Comparison of ENCODE assay signal across 7 mouse cellular contexts in genomic region chr4:41136811-41137210, GRCm38 (mm10). TPM values are rescaled to one million over a fixed set of nuclear protein-coding genes. Genes with fewer than 3 reads are reported as not detected.
DNase-seq lines count a peak whose midpoint lies in the region; ATAC-seq and TF ChIP-seq lines count a peak whose summit lies in the region.

No protein-coding gene starts in this region.

- H3K9me3 ChIP-seq in embryonic facial prominence, embryonic 15.5 days (replicated peaks), result no peaks in the 10 kb centered on the region
- H3K9me3 ChIP-seq in limb, embryonic 15.5 days, result no peaks in the 10 kb centered on the region
- H3K9me3 ChIP-seq in stomach, embryonic 16.5 days (replicated peaks; ENCODE audit: control insufficient read depth, low read length), result no peaks in the 10 kb centered on the region

- no peak for DNase-seq in spleen, adult 2 months (ENCODE audit: low read depth in 1 of 2, low spot score in 2 of 2)
- DNase-seq in spleen, postnatal 14 days (ENCODE audit: low spot score in 2 of 2), result no peak
- DNase-seq in ovary, postnatal 10 days (ENCODE audit: low spot score), result no peak
- DNase-seq in spleen, adult 12 weeks (ENCODE audit: low spot score), result no peak

- H3K4me1 ChIP-seq in spleen, adult 2 months (ENCODE audit: control insufficient read depth, insufficient read depth, insufficient read length), result peaks cover 9% of the 10 kb centered on the region; the same call in 1 of the 2 replicates
- peaks cover 11% of the 10 kb centered on the region for H3K4me1 ChIP-seq in embryonic facial prominence, embryonic 15.5 days
- H3K4me1 ChIP-seq in limb, embryonic 15.5 days, result peaks cover 5% of the 10 kb centered on the region
- 0 out of 2 replicates have a peak, but pooled peaks cover 7% of the 10 kb centered on the region for H3K4me1 ChIP-seq in stomach, embryonic 16.5 days (ENCODE audit: control insufficient read depth, insufficient read depth, low read length)

- TF ChIP-seq CTCF in spleen, adult 2 months (IDR thresholded peaks at IDR 0.05; ENCODE audit: extremely low read depth, insufficient read depth, insufficient read length, insufficient replicate concordance), result no peak

- peak overlapping the region; percentile 92 for H3K27ac ChIP-seq in spleen, adult 2 months (ENCODE audit: insufficient read depth, low read length)
- peak overlapping the region; percentile 98 for H3K27ac ChIP-seq in embryonic facial prominence, embryonic 15.5 days (replicated peaks)
- peak overlapping the region; percentile 99 for H3K27ac ChIP-seq in limb, embryonic 15.5 days
- peak overlapping the region; percentile 98 for H3K27ac ChIP-seq in stomach, embryonic 16.5 days (ENCODE audit: low read length)

- no peak for ATAC-seq in embryonic facial prominence, embryonic 15.5 days (ENCODE audit: insufficient number of reproducible peaks, low FRiP score, low TSS enrichment, low read depth)
- no peak for ATAC-seq in limb, embryonic 15.5 days (ENCODE audit: insufficient number of reproducible peaks, low FRiP score, low TSS enrichment, low read depth)
- no peak for ATAC-seq in stomach, embryonic 16.5 days (ENCODE audit: insufficient read depth, low FRiP score)

- H3K36me3 ChIP-seq in spleen, adult 2 months (ENCODE audit: control insufficient read depth, insufficient read depth, low read length), result no peaks in the 10 kb centered on the region
- 0 out of 2 replicates have a peak, but pooled peaks cover 17% of the 10 kb centered on the region for H3K36me3 ChIP-seq in embryonic facial prominence, embryonic 15.5 days
- peaks cover 22% of the 10 kb centered on the region for H3K36me3 ChIP-seq in limb, embryonic 15.5 days
- H3K36me3 ChIP-seq in stomach, embryonic 16.5 days (ENCODE audit: control insufficient read depth, insufficient read depth, low read length), result peaks cover 6% of the 10 kb centered on the region; the same call in 1 of the 2 replicates

- TF ChIP-seq POLR2A in spleen, adult 2 months (IDR thresholded peaks at IDR 0.05; ENCODE audit: low read depth, low read length), result no peak

- peak overlapping the region; percentile 98 for H3K4me3 ChIP-seq in spleen, adult 2 months (ENCODE audit: extremely low read depth, insufficient read depth, insufficient read length)
- peak overlapping the region; percentile 89 for H3K4me3 ChIP-seq in embryonic facial prominence, embryonic 15.5 days (replicated peaks)
- peak overlapping the region; percentile 93 for H3K4me3 ChIP-seq in limb, embryonic 15.5 days
- peak overlapping the region; percentile 97 for H3K4me3 ChIP-seq in stomach, embryonic 16.5 days (replicated peaks; ENCODE audit: low read length)

- WGBS in spleen, adult 2 months, result 1% methylated on average over 8 of the region's 8 CpGs
- WGBS in embryonic facial prominence, embryonic 15.5 days, result under 1% methylated on average over 8 of the region's 8 CpGs
- WGBS in limb, embryonic 15.5 days, result under 1% methylated on average over 8 of the region's 8 CpGs
- 0% methylated on average over 8 of the region's 8 CpGs for WGBS in stomach, embryonic 16.5 days

- no peaks in the 10 kb centered on the region for H3K27me3 ChIP-seq in spleen, adult 2 months (ENCODE audit: control insufficient read depth, insufficient read depth, low read length)
- no peaks in the 10 kb centered on the region for H3K27me3 ChIP-seq in embryonic facial prominence, embryonic 15.5 days
- H3K27me3 ChIP-seq in limb, embryonic 15.5 days, result no peaks in the 10 kb centered on the region
- no peaks in the 10 kb centered on the region for H3K27me3 ChIP-seq in stomach, embryonic 16.5 days (ENCODE audit: control insufficient read depth, insufficient read depth, low read length)

- peak overlapping the region; percentile 96 for H3K9ac ChIP-seq in embryonic facial prominence, embryonic 15.5 days
- peak overlapping the region; percentile 98 for H3K9ac ChIP-seq in limb, embryonic 15.5 days
- peak overlapping the region; percentile 99 for H3K9ac ChIP-seq in stomach, embryonic 16.5 days (ENCODE audit: low read length)

- peak overlapping the region; percentile 66 for H3K4me2 ChIP-seq in embryonic facial prominence, embryonic 15.5 days (replicated peaks)
- H3K4me2 ChIP-seq in limb, embryonic 15.5 days, result peak overlapping the region; percentile 60
- peak overlapping the region; percentile 70 for H3K4me2 ChIP-seq in stomach, embryonic 16.5 days (ENCODE audit: low read depth, low read length)

RNA-seq across cellular contexts. Expression of gene Ube2r2, which starts 1.3 kb away (rescaled TPM):
- 28.5 and 30.3 TPM in 2 replicates for polyA plus RNA-seq in spleen, adult 2 months (2012; rRNA removed)
- polyA plus RNA-seq in embryonic facial prominence, embryonic 15.5 days (2015; fragmentation: Nextera tagmentation; extraction: Ambion mirVana), result 80.4 and 84.7 TPM in 2 replicates
- polyA plus RNA-seq in limb, embryonic 15.5 days (2015; fragmentation: Nextera tagmentation; extraction: Ambion mirVana), result 71.2 and 75.0 TPM in 2 replicates
- polyA plus RNA-seq in stomach, embryonic 16.5 days (2015; fragmentation: Nextera tagmentation; extraction: Ambion mirVana), result 54.7 and 59.9 TPM in 2 replicates

RNA-seq across cellular contexts. Expression of gene Nol6, which starts 12.6 kb away (rescaled TPM):
- 30.4 and 38.3 TPM in 2 replicates for polyA plus RNA-seq in spleen, adult 2 months (2012; rRNA removed)
- 25.0 and 28.1 TPM in 2 replicates for polyA plus RNA-seq in embryonic facial prominence, embryonic 15.5 days (2015; fragmentation: Nextera tagmentation; extraction: Ambion mirVana)
- polyA plus RNA-seq in limb, embryonic 15.5 days (2015; fragmentation: Nextera tagmentation; extraction: Ambion mirVana), result 26.5 and 27.1 TPM in 2 replicates
- polyA plus RNA-seq in stomach, embryonic 16.5 days (2015; fragmentation: Nextera tagmentation; extraction: Ambion mirVana), result 24.2 and 27.1 TPM in 2 replicates

RNA-seq across cellular contexts. Expression of gene Aqp3, which starts 38.8 kb away (rescaled TPM):
- 3.4 and 4.7 TPM in 2 replicates for polyA plus RNA-seq in spleen, adult 2 months (2012; rRNA removed)
- 88.7 and 94.8 TPM in 2 replicates for polyA plus RNA-seq in embryonic facial prominence, embryonic 15.5 days (2015; fragmentation: Nextera tagmentation; extraction: Ambion mirVana)
- 82.8 and 104 TPM in 2 replicates for polyA plus RNA-seq in limb, embryonic 15.5 days (2015; fragmentation: Nextera tagmentation; extraction: Ambion mirVana)
- polyA plus RNA-seq in stomach, embryonic 16.5 days (2015; fragmentation: Nextera tagmentation; extraction: Ambion mirVana), result 101 and 127 TPM in 2 replicates

Comparison
In these comparisons a context has a peak if more than half of its experiments do, and no peak if none do; other contexts are left out.
1. RNA of gene Aqp3, which starts 38.8 kb away (polyA plus RNA-seq): 82.8 to 104 TPM in limb, embryonic 15.5 days, 101 to 127 TPM in stomach, embryonic 16.5 days and 88.7 to 94.8 TPM in embryonic facial prominence, embryonic 15.5 days; 3.4 to 4.7 TPM in spleen, adult 2 months; every median in the first group is over 10 times any median in the second.
2. Peak in every context shown above with its lines, with median percentiles within 50 percentile points of each other: H3K27ac ChIP-seq, H3K4me3 ChIP-seq, H3K4me2 ChIP-seq and H3K9ac ChIP-seq.